Mouse (Mus musculus) heart, adult 2 months (tissue): ENCODE data around the gene Olfr1427. TPM values are rescaled to one million over a fixed set of nuclear protein-coding genes. Genes with fewer than 3 reads are reported as not detected.

Experiments
- DNase-seq, 2 experiments: peaks; one replicate each; pipeline ENCODE4 v3.0.0; 2021
- H3K27ac ChIP-seq: fragments of 200-600 bp; 2 replicates; pipeline ENCODE4 v1.8.1; 2022
- H3K27me3 ChIP-seq: fragments of 200-500 bp; 2 replicates; pipeline ENCODE4 v1.6.1; 2012; ENCODE audit warnings: mild to moderate bottlenecking, low read length, inconsistent platforms, mixed read lengths; ENCODE audit not compliant: control insufficient read depth, insufficient read depth
- H3K36me3 ChIP-seq: fragments of 200-500 bp; 2 replicates; pipeline ENCODE4 v1.6.1; 2012; ENCODE audit warnings: low read length, inconsistent platforms; ENCODE audit not compliant: control insufficient read depth, insufficient read depth
- H3K4me1 ChIP-seq: fragments of 200-500 bp; 2 replicates; pipeline ENCODE4 v1.6.1; 2011; ENCODE audit warnings: low read length; ENCODE audit not compliant: control insufficient read depth, insufficient read depth
- H3K4me3 ChIP-seq: fragments of 200-600 bp; 2 replicates; pipeline ENCODE4 v1.8.1; 2022
- H3K79me2 ChIP-seq: fragments of 200-500 bp; replicated peaks from 2 replicates; pipeline ENCODE4 v1.6.1; 2012; ENCODE audit warnings: mild to moderate bottlenecking, inconsistent platforms, low read length, moderate library complexity, mixed read lengths; ENCODE audit not compliant: control insufficient read depth, insufficient read depth
- H3K9ac ChIP-seq: fragments of 200-500 bp; 2 replicates; pipeline ENCODE4 v1.6.1; 2012; ENCODE audit warnings: low read depth, mild to moderate bottlenecking, control low read depth, inconsistent platforms, low read length, mixed read lengths
- CTCF ChIP-seq: fragments of 200-600 bp; IDR thresholded peaks from 2 replicates; pipeline ENCODE4 v1.8.1; 2022; ENCODE audit warnings: antibody characterized with exemption, mild to moderate bottlenecking, moderate library complexity
- EP300 ChIP-seq: fragments of 200-500 bp; IDR thresholded peaks from 2 replicates; pipeline ENCODE4 v1.6.1; 2011; ENCODE audit warnings: low read depth, low read length, control low read depth; ENCODE audit not compliant: insufficient read depth
- POLR2A ChIP-seq: fragments of 200-500 bp; IDR thresholded peaks from 2 replicates; pipeline ENCODE4 v1.6.1; 2011; ENCODE audit warnings: mild to moderate bottlenecking, low read depth, low read length, control low read depth; ENCODE audit not compliant: insufficient read depth
- WGBS: fragments of 180-500 bp; shearing (Covaris S2); methylation state at CpG from one replicate; pipeline ENCODE4 v1.1.7; 2018; 5-methylcytosine and 5-hydroxymethylcytosine counted together
- intact Hi-C: fragments of 180-260 bp; cut with DNase I; formaldehyde crosslinking; loops from one replicate; pipeline ENCODE4 v1.15.1; 2025
- long read RNA-seq: library from polyadenylated mRNA; stranded (forward); transcript quantifications from one replicate; pipeline ENCODE4 v2.0.0, GENCODE M21; 2021
- polyA plus RNA-seq: library from polyadenylated mRNA; depleted of rRNA; stranded (reverse); fragments of >200 nt; gene quantifications from 2 replicates; pipeline ENCODE4 v1.2.3, GENCODE M21; 2012; rRNA removed
- total RNA-seq, 2 experiments: library from RNA; stranded (reverse); gene quantifications; 2 replicates each; pipeline ENCODE4 v1.2.3; 2021

Olfr1427 gene
- total RNA-seq (not detected), polyA plus RNA-seq (not detected in 2 replicates)
- long read RNA-seq, result 0 reads

DNA sequence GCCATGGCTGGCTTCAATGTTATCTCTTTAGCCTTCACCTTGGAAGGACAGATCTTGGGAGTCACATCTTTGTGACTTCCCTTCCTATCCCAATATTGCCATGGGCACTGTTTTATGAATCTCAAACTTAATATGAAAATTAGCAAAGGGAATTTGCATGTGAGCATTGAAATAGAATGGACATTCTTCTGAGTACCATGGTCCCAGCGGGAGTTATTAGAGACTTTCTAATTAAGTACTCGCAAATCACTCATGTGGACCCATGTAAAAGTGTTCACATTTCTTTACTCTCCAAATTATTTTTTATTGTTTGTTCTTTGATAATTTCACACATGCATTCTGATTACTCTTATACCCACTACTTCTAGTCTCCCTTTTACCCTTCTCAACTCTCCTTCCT lies at the start of gene Olfr1427:
Gene Olfr1427 (minus strand): TSS at position 101 of the 400 bp plus-strand sequence.
- Histone ChIP-seq H3K27ac (no peak within 1 kb of the TSS), H3K27me3 (no peaks in the 10 kb centered on the region), H3K9ac (no peak within 1 kb of the TSS), H3K4me3 (no peak within 1 kb of the TSS), H3K4me1 (no peaks in the 10 kb centered on the region), H3K36me3 (no peaks in the 10 kb centered on the region), H3K79me2 (no peaks in the 10 kb centered on the region)
- intact Hi-C loops, result no loop called here
- 90% methylated on average over 2 of the region's 2 CpGs for WGBS
- no peak for DNase-seq
- TF ChIP-seq CTCF, result no peak
- no peak for TF ChIP-seq EP300
- no peak for TF ChIP-seq POLR2A

DNA sequence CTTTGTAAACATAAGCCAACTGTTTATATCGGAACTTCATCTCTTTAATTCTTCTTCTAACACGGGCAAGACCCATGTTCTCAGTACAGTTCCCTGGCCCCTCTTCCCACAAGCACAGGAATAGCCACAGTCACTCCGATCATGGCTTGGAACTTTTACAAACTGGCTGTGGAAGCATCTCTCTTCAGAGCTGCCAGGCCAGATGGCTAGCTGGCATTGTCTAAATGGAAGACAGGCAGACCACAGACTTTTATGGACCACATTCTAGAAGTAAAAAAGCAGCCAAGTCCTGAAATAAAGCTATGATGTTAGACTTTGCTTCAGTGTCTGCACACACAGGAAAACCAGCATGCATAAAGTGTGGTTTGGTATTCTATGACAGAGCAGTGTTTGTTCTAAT lies 42.3 kb upstream of the Olfr1427 start:
- no peaks in the 10 kb centered on the region for H3K27me3 ChIP-seq
- WGBS, result 81% methylated on average over 3 of the region's 3 CpGs
- intact Hi-C loops, result no loop called here

DNA sequence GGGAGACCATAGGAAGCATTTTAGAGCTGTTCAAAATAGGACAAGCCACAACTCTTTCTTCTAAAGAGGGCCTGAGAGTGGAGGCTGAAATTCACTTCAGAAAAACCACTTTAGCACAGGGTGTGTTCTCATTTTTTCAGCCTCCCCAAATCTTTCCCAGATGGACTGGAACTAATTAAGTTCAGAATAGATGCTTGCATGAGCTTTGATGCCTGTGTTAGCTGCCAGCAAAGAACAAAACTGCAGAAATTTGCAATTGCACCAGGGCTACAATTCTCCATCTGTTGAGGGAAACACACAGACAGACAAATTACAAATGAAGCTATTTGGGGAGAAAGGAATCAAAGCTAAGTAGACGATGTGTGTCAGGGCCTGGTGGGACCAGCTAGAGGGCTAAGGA lies 40.2 kb upstream of the Olfr1427 start:
- no peak overlapping the region for H3K27ac ChIP-seq
- H3K36me3 ChIP-seq, result no peaks in the 10 kb centered on the region
- no peaks in the 10 kb centered on the region for H3K27me3 ChIP-seq
- H3K79me2 ChIP-seq, result no peaks in the 10 kb centered on the region
- no peak overlapping the region for H3K9ac ChIP-seq
- 86% methylated on average over 1 of the region's 1 CpGs for whole genome bisulfite sequencing
- DNase-seq, result no peak
- intact Hi-C loops, result no loop called here
- TF ChIP-seq CTCF, result no peak
- TF ChIP-seq POLR2A, result no peak
- no peak for TF ChIP-seq EP300
- H3K4me3 ChIP-seq, result no peak overlapping the region
- no peaks in the 10 kb centered on the region for H3K4me1 ChIP-seq

More for the DNA sequence above, 42.3 kb upstream of the Olfr1427 start:
- no peak overlapping the region for H3K4me3 ChIP-seq
- no peaks in the 10 kb centered on the region for H3K4me1 ChIP-seq
- H3K36me3 ChIP-seq, result no peaks in the 10 kb centered on the region
- H3K79me2 ChIP-seq, result no peaks in the 10 kb centered on the region
- H3K27ac ChIP-seq, result no peak overlapping the region
- DNase-seq, result no peak
- H3K9ac ChIP-seq, result no peak overlapping the region
- TF ChIP-seq EP300 (no peak), POLR2A (no peak), CTCF (no peak)

DNA sequence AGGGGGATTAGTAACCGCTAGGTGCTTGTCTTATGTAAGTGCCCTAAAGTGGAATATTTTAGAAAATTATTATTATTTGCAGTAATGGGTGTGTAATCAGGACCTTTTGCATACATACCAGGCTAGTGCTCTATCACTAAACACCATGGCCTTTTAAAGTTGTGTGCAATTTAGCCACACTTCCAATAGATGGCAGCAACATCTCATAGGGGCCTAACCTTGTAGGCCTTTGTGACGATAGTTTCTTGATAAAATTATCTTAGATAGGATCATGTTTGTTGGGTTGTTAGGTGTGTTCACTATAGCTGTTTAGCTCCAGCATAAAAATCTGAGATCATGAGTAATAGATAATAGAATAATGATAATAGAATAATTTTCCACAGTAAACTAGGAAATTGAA lies 31.2 kb upstream of the Olfr1427 start:
- intact Hi-C loops, result no loop called here
- WGBS, result 28% methylated on average over 2 of the region's 2 CpGs
- no peaks in the 10 kb centered on the region for H3K79me2 ChIP-seq
- no peak overlapping the region for H3K9ac ChIP-seq
- no peak for DNase-seq
- no peaks in the 10 kb centered on the region for H3K4me1 ChIP-seq
- no peak for TF ChIP-seq EP300
- peak; percentile 54 for TF ChIP-seq CTCF
- no peak for TF ChIP-seq POLR2A
- H3K27me3 ChIP-seq, result no peaks in the 10 kb centered on the region
- no peaks in the 10 kb centered on the region for H3K36me3 ChIP-seq
- H3K27ac ChIP-seq, result no peak overlapping the region
- H3K4me3 ChIP-seq, result no peak overlapping the region

DNA sequence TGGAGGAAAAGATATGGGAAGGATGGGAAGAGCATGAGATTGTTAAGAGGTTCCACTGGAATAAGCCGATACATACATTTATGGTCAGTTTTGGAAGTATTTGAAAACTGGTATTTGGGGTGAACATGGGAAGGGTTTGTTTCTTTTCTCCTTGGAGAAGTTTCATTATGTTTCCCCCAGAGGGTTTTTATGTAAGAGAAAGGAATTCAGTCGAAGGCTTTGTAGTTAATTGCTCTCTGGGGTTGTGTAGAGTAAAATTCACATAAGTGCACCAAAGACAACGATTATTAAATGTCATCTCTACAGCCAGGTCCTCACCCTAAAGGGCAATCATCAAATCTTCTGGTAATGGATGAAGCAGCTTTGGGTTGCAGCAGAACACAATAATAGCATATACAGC lies 20.0 kb upstream of the Olfr1427 start, which contains the start of gene Olfr76:
Gene Olfr76 (minus strand): TSS at position 101 of the 400 bp plus-strand sequence.
- Histone ChIP-seq H3K27me3 (no peaks in the 10 kb centered on the region), H3K27ac (no peak within 1 kb of the TSS), H3K4me3 (no peak within 1 kb of the TSS), H3K4me1 (no peaks in the 10 kb centered on the region), H3K9ac (no peak within 1 kb of the TSS), H3K79me2 (no peaks in the 10 kb centered on the region), H3K36me3 (no peaks in the 10 kb centered on the region)
- intact Hi-C loops, result no loop called here
- no peak for DNase-seq
- TF ChIP-seq EP300 (no peak), POLR2A (no peak)
- 66% methylated on average over 3 of the region's 3 CpGs for WGBS

DNA sequence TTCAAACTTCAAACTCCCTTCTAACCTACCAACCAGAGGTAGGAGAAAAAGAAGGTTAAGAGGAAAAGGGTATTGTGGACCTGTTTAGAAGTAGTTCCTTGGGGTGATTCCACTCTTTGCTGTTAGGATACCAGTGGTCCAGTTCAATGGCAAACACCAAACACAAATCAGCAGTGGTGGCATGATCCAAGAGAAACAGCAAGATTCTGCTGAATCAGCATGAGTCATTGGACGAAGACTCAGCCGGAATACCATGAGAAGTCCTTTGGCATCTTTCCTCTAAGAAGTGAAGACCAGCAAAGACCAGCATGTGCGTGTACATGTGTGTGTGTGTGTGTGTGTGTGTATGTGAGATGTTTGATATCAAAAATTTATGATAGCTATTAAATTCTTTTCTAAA lies 13.3 kb upstream of the Olfr1427 start:
- Histone ChIP-seq H3K79me2 (no peaks in the 10 kb centered on the region), H3K27ac (no peak overlapping the region), H3K36me3 (no peaks in the 10 kb centered on the region), H3K9ac (no peak overlapping the region), H3K4me3 (no peak overlapping the region), H3K27me3 (no peaks in the 10 kb centered on the region), H3K4me1 (no peaks in the 10 kb centered on the region)
- 72% methylated on average over 3 of the region's 3 CpGs for WGBS
- no peak for DNase-seq
- intact Hi-C loops, result no loop called here
- no peak for TF ChIP-seq CTCF
